Mouse (Mus musculus) embryonic fibroblast, embryonic 13.5 days (primary cell): Measurements from ENCODE around the gene Ggta1.

Experiments used
- CTCF ChIP-seq: IDR thresholded peaks from 2 replicates; pipeline ENCODE4 v1.5.1; 2011; ENCODE audit warnings: mild to moderate bottlenecking, control low read depth, low read length, moderate library complexity, borderline replicate concordance; ENCODE audit not compliant: insufficient read depth
- POLR2A ChIP-seq: IDR thresholded peaks from 2 replicates; pipeline ENCODE4 v1.6.1; 2011; ENCODE audit warnings: low read depth, mild to moderate bottlenecking, control low read depth, low read length, moderate library complexity

- no peak for TF ChIP-seq CTCF
- TF ChIP-seq POLR2A = no peak
Observed at GRCm38 (mm10) chr2:35408409-35409110, 54.5 kb downstream of the Ggta1 start.
